Comparison of ENCODE assay signal across 8 mouse cellular contexts in the genomic region with DNA sequence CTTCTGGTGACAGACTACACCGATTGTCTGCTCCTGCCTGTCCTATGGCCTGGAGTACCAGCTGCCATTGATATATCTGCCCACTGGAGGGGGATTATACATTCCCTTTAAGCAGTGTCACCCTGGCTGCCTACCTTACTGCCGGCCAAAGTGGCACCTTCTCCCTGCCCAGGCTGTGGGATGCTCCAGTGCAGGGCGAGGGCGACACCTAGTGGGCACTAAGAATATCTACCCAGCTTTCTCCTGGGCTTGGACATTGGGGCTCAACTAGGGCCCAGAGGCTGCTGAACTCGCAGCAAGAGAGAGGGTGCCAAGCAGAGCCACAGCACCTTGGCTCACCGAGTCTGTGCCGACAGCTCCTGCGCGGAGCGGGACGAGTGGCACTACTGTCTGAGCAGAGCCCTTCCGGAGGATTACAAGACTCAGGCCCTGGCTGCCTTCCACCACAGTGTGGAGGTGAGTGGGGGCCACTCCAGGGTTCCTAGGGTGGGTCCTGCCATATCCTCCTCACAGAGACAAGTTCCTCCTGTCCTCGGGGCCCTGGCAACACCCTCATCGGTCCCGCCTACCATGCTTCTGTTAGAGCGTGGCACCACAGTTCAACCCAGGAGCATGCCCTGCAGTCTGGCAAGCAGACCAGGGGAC. TPM values are rescaled to one million over a fixed set of nuclear protein-coding genes. Genes with fewer than 3 reads are reported as not detected.
DNase-seq lines count a peak whose midpoint lies in the region; ATAC-seq and TF ChIP-seq lines count a peak whose summit lies in the region.

No protein-coding gene starts in this region.

- DNase-seq in adrenal gland, postnatal 4 days (ENCODE audit: low spot score in 2 of 2), result peak; percentile 41 to 51
- DNase-seq in embryonic facial prominence, embryonic 14.5 days (ENCODE audit: low spot score), result peak; percentile 69
- DNase-seq in heart, embryonic 10.5 days (ENCODE audit: low spot score), result peak; percentile 82
- peak; percentile 51 to 62 for DNase-seq in natural killer cell, adult 2 months (ENCODE audit: low spot score in 2 of 2)
- peak; percentile 80 for DNase-seq in splenic B cell, adult 2 months (ENCODE audit: low read depth, low spot score)

- no peaks in the 10 kb centered on the region for H3K9me3 ChIP-seq in embryonic facial prominence, embryonic 14.5 days (ENCODE audit: control insufficient read depth, low read length)
- no peaks in the 10 kb centered on the region for H3K9me3 ChIP-seq in heart, embryonic 10.5 days
- no peaks in the 10 kb centered on the region for H3K9me3 ChIP-seq in kidney, embryonic 15.5 days (replicated peaks)
- H3K9me3 ChIP-seq in liver, embryonic 12.5 days (replicated peaks), result no peaks in the 10 kb centered on the region

- no peak overlapping the region for H3K9ac ChIP-seq in embryonic facial prominence, embryonic 14.5 days (ENCODE audit: low read depth, low read length)
- no peak overlapping the region for H3K9ac ChIP-seq in kidney, embryonic 15.5 days
- no peak overlapping the region for H3K9ac ChIP-seq in liver, embryonic 12.5 days

- peak; percentile 87 for ATAC-seq in embryonic facial prominence, embryonic 14.5 days (ENCODE audit: low read depth)
- peak; percentile 76 for ATAC-seq in kidney, embryonic 15.5 days (replicated peaks; ENCODE audit: low FRiP score)
- ATAC-seq in liver, embryonic 12.5 days, result peak; percentile 62

- no peak overlapping the region for H3K4me3 ChIP-seq in C2C12 (ENCODE audit: insufficient read depth, poor library complexity, severe bottlenecking)
- no peak overlapping the region for H3K4me3 ChIP-seq in embryonic facial prominence, embryonic 14.5 days (ENCODE audit: low read depth, low read length)
- no peak overlapping the region for H3K4me3 ChIP-seq in heart, embryonic 10.5 days
- H3K4me3 ChIP-seq in kidney, embryonic 15.5 days (replicated peaks), result no peak overlapping the region
- H3K4me3 ChIP-seq in liver, embryonic 12.5 days, result no peak overlapping the region

- H3K27me3 ChIP-seq in C2C12 (ENCODE audit: control insufficient read depth, insufficient read depth, insufficient read length), result peaks cover 74% of the 10 kb centered on the region
- no peaks in the 10 kb centered on the region for H3K27me3 ChIP-seq in embryonic facial prominence, embryonic 14.5 days (replicated peaks; ENCODE audit: control insufficient read depth, insufficient read depth, low read length)
- H3K27me3 ChIP-seq in heart, embryonic 10.5 days (ENCODE audit: insufficient read depth, poor library complexity, severe bottlenecking), result peaks cover 24% of the 10 kb centered on the region; the same call in 1 of the 2 replicates
- peaks cover 4% of the 10 kb centered on the region; the same call in 1 of the 2 replicates for H3K27me3 ChIP-seq in kidney, embryonic 15.5 days
- H3K27me3 ChIP-seq in liver, embryonic 12.5 days (replicated peaks), result no peaks in the 10 kb centered on the region
- no peaks in the 10 kb centered on the region for H3K27me3 ChIP-seq in splenic B cell, adult 2 months (ENCODE audit: control insufficient read depth, insufficient read depth, low read length, poor library complexity, severe bottlenecking)

- no peak overlapping the region for H3K27ac ChIP-seq in embryonic facial prominence, embryonic 14.5 days (replicated peaks; ENCODE audit: low read depth, low read length)
- no peak overlapping the region for H3K27ac ChIP-seq in heart, embryonic 10.5 days
- no peak overlapping the region for H3K27ac ChIP-seq in kidney, embryonic 15.5 days
- H3K27ac ChIP-seq in liver, embryonic 12.5 days, result no peak overlapping the region

- H3K36me3 ChIP-seq in C2C12 (ENCODE audit: control insufficient read depth, insufficient read depth), result no peaks in the 10 kb centered on the region
- H3K36me3 ChIP-seq in embryonic facial prominence, embryonic 14.5 days (ENCODE audit: control insufficient read depth, insufficient read depth, low read length), result no peaks in the 10 kb centered on the region
- 0 out of 2 replicates have a peak, but pooled peaks cover 9% of the 10 kb centered on the region for H3K36me3 ChIP-seq in heart, embryonic 10.5 days
- 0 out of 2 replicates have a peak, but pooled peaks cover 14% of the 10 kb centered on the region for H3K36me3 ChIP-seq in kidney, embryonic 15.5 days
- H3K36me3 ChIP-seq in liver, embryonic 12.5 days, result no peaks in the 10 kb centered on the region
- H3K36me3 ChIP-seq in splenic B cell, adult 2 months (ENCODE audit: control insufficient read depth, insufficient read depth, low read length, poor library complexity, severe bottlenecking), result no peaks in the 10 kb centered on the region

- no peak overlapping the region for H3K4me2 ChIP-seq in embryonic facial prominence, embryonic 14.5 days (ENCODE audit: low read depth, low read length)
- H3K4me2 ChIP-seq in kidney, embryonic 15.5 days, result no peak overlapping the region
- no peak overlapping the region for H3K4me2 ChIP-seq in liver, embryonic 12.5 days

- H3K4me1 ChIP-seq in embryonic facial prominence, embryonic 14.5 days (ENCODE audit: control insufficient read depth, insufficient read depth, low read length), result no peaks in the 10 kb centered on the region; the same call in 1 of the 2 replicates
- peaks cover 18% of the 10 kb centered on the region for H3K4me1 ChIP-seq in heart, embryonic 10.5 days
- H3K4me1 ChIP-seq in kidney, embryonic 15.5 days, result no peaks in the 10 kb centered on the region
- no peaks in the 10 kb centered on the region for H3K4me1 ChIP-seq in liver, embryonic 12.5 days

- no peak overlapping the region for H3ac ChIP-seq in C2C12 (ENCODE audit: control insufficient read depth, insufficient read length, low read depth)

- peak; percentile 83 for TF ChIP-seq CTCF in C2C12 (IDR thresholded peaks at IDR 0.05; ENCODE audit: control insufficient read depth, insufficient read depth, insufficient read length)

- WGBS in embryonic facial prominence, embryonic 14.5 days, result 33% methylated on average over 11 of the region's 16 CpGs
- 32% methylated on average over 16 of the region's 16 CpGs for WGBS in heart, embryonic 10.5 days
- WGBS in kidney, embryonic 15.5 days, result 36% methylated on average over 16 of the region's 16 CpGs
- 42% methylated on average over 16 of the region's 16 CpGs for WGBS in liver, embryonic 12.5 days (ENCODE audit: insufficient replicate concordance)

- no peaks in the 10 kb centered on the region for H3K79me2 ChIP-seq in C2C12 (ENCODE audit: control insufficient read depth, insufficient read depth)

- no peaks in the 10 kb centered on the region for H3K79me3 ChIP-seq in C2C12 (ENCODE audit: low read depth)

TF ChIP-seq in C2C12, 6 proteins besides CTCF, POLR2A, EP300 and RAD21:
- TF ChIP-seq MYOD1 (IDR thresholded peaks at IDR 0.05; ENCODE audit: control insufficient read depth, insufficient read length, low read depth) (no peak), CEBPB (IDR thresholded peaks at IDR 0.05; ENCODE audit: low read depth) (no peak), USF1 (IDR thresholded peaks at IDR 0.05; ENCODE audit: low read depth) (no peak), MYOG (IDR thresholded peaks at IDR 0.05; ENCODE audit: control insufficient read depth, extremely low read depth, insufficient read length) (no peak), MAX (IDR thresholded peaks at IDR 0.05) (no peak), FOSL1 (IDR thresholded peaks at IDR 0.05; ENCODE audit: insufficient read depth, low read length, poor library complexity, severe bottlenecking) (no peak)

RNA-seq across cellular contexts. Expression of gene Nr2c2, which starts 23.9 kb away (rescaled TPM):
- 5.6 TPM for polyA plus RNA-seq in C2C12 (2012; fragmentation: generic; extraction: Trizol)
- 10 to 100 TPM; 60.3 to 62.9 TPM for total RNA-seq in adrenal gland, postnatal 4 days (2021)
- polyA plus RNA-seq in embryonic facial prominence, embryonic 14.5 days (2014; fragmentation: Nextera tagmentation; extraction: Ambion mirVana), result 20.2 and 20.6 TPM in 2 replicates
- 15.0 and 15.6 TPM in 2 replicates for polyA plus RNA-seq in heart, embryonic 10.5 days (2016; fragmentation: Nextera tagmentation; extraction: Ambion mirVana)
- 18.8 and 19.8 TPM in 2 replicates for polyA plus RNA-seq in kidney, embryonic 15.5 days (2015; fragmentation: Nextera tagmentation; extraction: Ambion mirVana)
- 11.7 and 11.8 TPM in 2 replicates for polyA plus RNA-seq in liver, embryonic 12.5 days (2016; fragmentation: Nextera tagmentation; extraction: Ambion mirVana)
